Mouse (Mus musculus): Measurements from ENCODE around the gene Txndc12. TPM values are rescaled to one million over a fixed set of nuclear protein-coding genes. Genes with fewer than 3 reads are reported as not detected.

The Txndc12 gene
- total and polyA plus RNA-seq, 3 experiments, result 15.7 to 30.0 (median 29.2) TPM

DNA sequence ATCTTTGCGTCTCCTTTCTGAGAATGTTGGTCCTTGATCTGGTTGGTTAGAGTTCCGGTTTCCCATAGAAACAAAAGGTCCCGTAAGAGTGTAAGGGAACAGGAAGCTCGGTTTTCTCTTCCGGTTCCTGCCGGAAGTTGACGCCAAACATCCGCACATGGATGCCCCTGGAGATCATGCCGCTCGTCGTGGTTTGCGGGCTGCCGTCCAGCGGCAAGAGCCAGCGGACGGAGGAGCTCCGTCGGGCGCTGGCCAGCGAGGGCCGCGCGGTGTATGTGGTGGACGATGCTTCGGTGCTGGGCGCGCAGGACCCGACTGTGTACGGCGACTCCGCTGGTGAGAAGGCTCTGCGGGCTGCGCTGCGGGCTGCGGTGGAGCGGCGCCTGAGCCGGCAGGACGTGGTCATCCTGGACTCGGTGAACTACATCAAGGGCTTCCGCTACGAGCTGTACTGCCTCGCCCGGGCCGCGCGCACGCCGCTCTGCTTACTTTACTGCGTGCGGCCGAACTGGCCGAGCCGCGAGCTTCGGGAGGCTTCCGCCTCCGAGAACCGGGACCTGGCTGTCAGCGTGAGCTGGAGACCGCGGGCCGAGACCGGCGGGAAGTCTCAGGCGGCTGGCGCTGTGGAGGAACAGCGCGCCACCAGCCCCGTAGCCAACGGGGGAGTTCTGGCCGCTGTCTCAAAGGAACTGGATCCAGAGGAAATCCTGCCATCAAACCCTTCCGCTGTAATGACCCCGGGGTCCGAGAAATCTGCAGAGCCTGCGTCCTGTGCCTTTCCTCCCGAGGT, 13.5 kb downstream of the Txndc12 start, which contains the start of gene Kti12:
Gene Kti12, plus strand, starts transcription at position 71 of the 790 bp plus-strand sequence.
- peak within 1 kb of the TSS; percentile 88 for H3K4me3 ChIP-seq
- peaks cover 5% of the 10 kb centered on the region for H3K4me1 ChIP-seq (ENCODE audit: control insufficient read depth, insufficient read depth, low read length)
- WGBS, result under 1% methylated on average over 77 of the region's 77 CpGs
- H3K36me3 ChIP-seq (ENCODE audit: control insufficient read depth, insufficient read depth, low read length), result peaks cover 19% of the 10 kb centered on the region
- DNase-seq, result peak; percentile 86 to 90
- H3K79me2 ChIP-seq (replicated peaks; ENCODE audit: control insufficient read depth, insufficient read depth, low read length), result 0 out of 2 replicates have a peak, but pooled peaks cover 3% of the 10 kb centered on the region
- no peaks in the 10 kb centered on the region for H3K27me3 ChIP-seq (ENCODE audit: control insufficient read depth, insufficient read depth, low read length)
- TF ChIP-seq POLR2A (IDR thresholded peaks at IDR 0.05; ENCODE audit: insufficient read depth, low read depth, low read length), result peak; percentile 78
- TF ChIP-seq EP300 (IDR thresholded peaks at IDR 0.05; ENCODE audit: insufficient read depth, low read depth, low read length), result 0 out of 2 replicates have a peak, but pooled peaks have one; percentile 66
- TF ChIP-seq CTCF (IDR thresholded peaks at IDR 0.05), result no peak
- H3K27ac ChIP-seq, result peak within 1 kb of the TSS; percentile 92
- H3K9ac ChIP-seq (ENCODE audit: low read depth, low read length), result peak within 1 kb of the TSS; percentile 86
- intact Hi-C loops (cut with DNase I), result loop anchor here (1.0 to 5.0 kb wide), 2 partner anchors 13 to 51 kb away; no protein-coding TSS in a partner anchor

DNA sequence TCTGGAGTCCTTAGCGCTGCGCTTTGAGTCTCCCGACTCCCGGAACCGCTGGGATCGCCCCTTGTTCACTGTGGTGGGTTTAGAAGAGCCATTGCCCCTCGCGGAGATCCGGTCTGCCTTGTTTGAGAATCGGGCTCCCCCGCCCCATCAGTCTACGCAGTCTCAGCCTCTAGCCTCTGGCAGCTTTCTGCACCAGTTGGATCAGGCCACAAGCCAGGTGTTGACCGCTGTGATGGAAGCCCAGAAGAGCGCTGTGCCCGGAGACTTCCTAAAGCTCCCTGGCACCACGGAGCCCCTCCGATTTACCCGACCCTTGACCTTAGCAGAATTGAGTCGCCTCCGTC, 14.1 kb downstream of the Txndc12 start, which contains the start of gene A730015C16Rik:
Gene A730015C16Rik, minus strand, starts transcription at position 115 of the 344 bp plus-strand sequence.
- H3K4me1 ChIP-seq (ENCODE audit: control insufficient read depth, insufficient read depth, low read length), result peaks cover 5% of the 10 kb centered on the region
- H3K27ac ChIP-seq, result peak within 1 kb of the TSS; percentile 92
- H3K36me3 ChIP-seq (ENCODE audit: control insufficient read depth, insufficient read depth, low read length), result peaks cover 19% of the 10 kb centered on the region
- intact Hi-C loops (cut with DNase I), result loop anchor here (5.0 kb wide), 1 partner anchor 51 kb away; no protein-coding TSS in a partner anchor
- WGBS, result 3% methylated on average over 20 of the region's 20 CpGs
- H3K27me3 ChIP-seq (ENCODE audit: control insufficient read depth, insufficient read depth, low read length), result no peaks in the 10 kb centered on the region
- H3K79me2 ChIP-seq (replicated peaks; ENCODE audit: control insufficient read depth, insufficient read depth, low read length), result 0 out of 2 replicates have a peak, but pooled peaks cover 3% of the 10 kb centered on the region
- TF ChIP-seq POLR2A (IDR thresholded peaks at IDR 0.05; ENCODE audit: insufficient read depth, low read depth, low read length) (no peak), CTCF (IDR thresholded peaks at IDR 0.05) (no peak), EP300 (IDR thresholded peaks at IDR 0.05; ENCODE audit: insufficient read depth, low read depth, low read length) (no peak)
- H3K9ac ChIP-seq (ENCODE audit: low read depth, low read length), result peak within 1 kb of the TSS; percentile 86
- peak in 1 of 2 experiments; percentile 50 for DNase-seq
- H3K4me3 ChIP-seq, result peak within 1 kb of the TSS; percentile 88

GRCm38 (mm10) chr4:108866806-108867205, 32.4 kb downstream of the Txndc12 start:
- no peaks in the 10 kb centered on the region for H3K27me3 ChIP-seq (ENCODE audit: control insufficient read depth, insufficient read depth, low read length)
- WGBS, result 67% methylated on average over 7 of the region's 7 CpGs
- TF ChIP-seq EP300 (IDR thresholded peaks at IDR 0.05; ENCODE audit: insufficient read depth, low read depth, low read length) (no peak), CTCF (IDR thresholded peaks at IDR 0.05) (no peak), POLR2A (IDR thresholded peaks at IDR 0.05; ENCODE audit: insufficient read depth, low read depth, low read length) (no peak)
- H3K9ac ChIP-seq (ENCODE audit: low read depth, low read length), result no peak overlapping the region
- no peaks in the 10 kb centered on the region for H3K79me2 ChIP-seq (replicated peaks; ENCODE audit: control insufficient read depth, insufficient read depth, low read length)
- H3K27ac ChIP-seq, result no peak overlapping the region
- H3K4me1 ChIP-seq (ENCODE audit: control insufficient read depth, insufficient read depth, low read length), result no peaks in the 10 kb centered on the region; the same call in 1 of the 2 replicates
- H3K36me3 ChIP-seq (ENCODE audit: control insufficient read depth, insufficient read depth, low read length), result no peaks in the 10 kb centered on the region
- intact Hi-C loops (cut with DNase I), result loop anchor here (5.0 kb wide), 1 partner anchor 170 kb away; no protein-coding TSS in a partner anchor
- no peak for DNase-seq
- H3K4me3 ChIP-seq, result no peak overlapping the region

GRCm38 (mm10) chr4:108869730-108870374, 35.5 kb downstream of the Txndc12 start:
- peak; percentile 46 to 62 for DNase-seq
- no peaks in the 10 kb centered on the region for H3K27me3 ChIP-seq (ENCODE audit: control insufficient read depth, insufficient read depth, low read length)
- H3K9ac ChIP-seq (ENCODE audit: low read depth, low read length), result no peak overlapping the region
- no peaks in the 10 kb centered on the region for H3K36me3 ChIP-seq (ENCODE audit: control insufficient read depth, insufficient read depth, low read length)
- TF ChIP-seq CTCF (IDR thresholded peaks at IDR 0.05) (peak; percentile 94), EP300 (IDR thresholded peaks at IDR 0.05; ENCODE audit: insufficient read depth, low read depth, low read length) (peak; percentile 85), POLR2A (IDR thresholded peaks at IDR 0.05; ENCODE audit: insufficient read depth, low read depth, low read length) (no peak)
- H3K79me2 ChIP-seq (replicated peaks; ENCODE audit: control insufficient read depth, insufficient read depth, low read length), result no peaks in the 10 kb centered on the region
- WGBS, result 33% methylated on average over 10 of the region's 10 CpGs
- no peak overlapping the region for H3K4me3 ChIP-seq
- no peaks in the 10 kb centered on the region; the same call in 1 of the 2 replicates for H3K4me1 ChIP-seq (ENCODE audit: control insufficient read depth, insufficient read depth, low read length)
- no peak overlapping the region for H3K27ac ChIP-seq
- intact Hi-C loops (cut with DNase I), result loop anchor here (1.0 to 5.0 kb wide), 4 partner anchors 106 to 295 kb away; no protein-coding TSS in a partner anchor

DNA sequence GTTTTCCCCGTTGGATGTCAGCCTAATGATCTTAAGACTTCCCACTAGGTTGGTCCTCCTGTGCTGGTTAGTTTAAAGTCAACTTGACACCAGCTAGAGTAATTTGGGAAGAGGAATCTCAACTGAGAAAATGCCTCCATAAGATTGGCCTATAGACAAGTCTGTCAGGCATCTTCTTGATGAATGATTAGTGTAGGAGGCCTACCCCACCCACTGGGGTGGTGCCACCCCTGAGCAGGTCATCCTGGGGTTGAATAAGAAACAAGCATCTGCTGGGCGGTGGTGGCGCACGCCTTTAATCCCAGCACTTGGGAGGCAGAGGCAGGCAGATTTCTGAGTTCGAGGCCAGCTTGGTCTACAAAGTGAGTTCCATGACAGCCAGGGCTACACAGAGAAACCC, 39.3 kb downstream of the Txndc12 start:
- Histone ChIP-seq H3K4me1 (ENCODE audit: control insufficient read depth, insufficient read depth, low read length) (no peaks in the 10 kb centered on the region; the same call in 1 of the 2 replicates), H3K36me3 (ENCODE audit: control insufficient read depth, insufficient read depth, low read length) (no peaks in the 10 kb centered on the region), H3K9ac (ENCODE audit: low read depth, low read length) (no peak overlapping the region), H3K79me2 (replicated peaks; ENCODE audit: control insufficient read depth, insufficient read depth, low read length) (no peaks in the 10 kb centered on the region), H3K27me3 (ENCODE audit: control insufficient read depth, insufficient read depth, low read length) (no peaks in the 10 kb centered on the region), H3K27ac (no peak overlapping the region), H3K4me3 (no peak overlapping the region)
- no peak for DNase-seq
- intact Hi-C loops (cut with DNase I), result loop anchor here (5.0 kb wide), 1 partner anchor 164 kb away; no protein-coding TSS in a partner anchor
- no peak for TF ChIP-seq CTCF (IDR thresholded peaks at IDR 0.05)
- no peak for TF ChIP-seq POLR2A (IDR thresholded peaks at IDR 0.05; ENCODE audit: insufficient read depth, low read depth, low read length)
- TF ChIP-seq EP300 (IDR thresholded peaks at IDR 0.05; ENCODE audit: insufficient read depth, low read depth, low read length), result no peak
- 84% methylated on average over 5 of the region's 5 CpGs for WGBS

Data from heart, adult 2 months (tissue).